Mouse (Mus musculus) embryonic facial prominence, embryonic 14.5 days (tissue): ENCODE data around the gene Dner. TPM values are rescaled to one million over a fixed set of nuclear protein-coding genes. Genes with fewer than 3 reads are reported as not detected.

Source experiments
- ATAC-seq: fragments of 200-750 bp; cut with Nextera tagmentation; 2 replicates; pipeline ENCODE4 v1.8.0; 2017; ENCODE audit warnings: low read depth, moderate number of reproducible peaks, moderate TSS enrichment
- DNase-seq: peaks from one replicate; pipeline ENCODE4 v3.0.0-alpha.2; 2015; ENCODE audit warnings: low spot score
- H3K27ac ChIP-seq: fragments of 300-500 bp; sonication (generic); replicated peaks from 2 replicates; pipeline ENCODE4 v1.5.1; 2014; ENCODE audit warnings: low read depth, mild to moderate bottlenecking, low read length, moderate library complexity
- H3K27me3 ChIP-seq: fragments of 300-500 bp; sonication (generic); replicated peaks from 2 replicates; pipeline ENCODE4 v1.6.1; 2014; ENCODE audit warnings: low read length; ENCODE audit not compliant: control insufficient read depth, insufficient read depth
- H3K36me3 ChIP-seq: fragments of 300-500 bp; sonication (generic); 2 replicates; pipeline ENCODE4 v1.6.1; 2014; ENCODE audit warnings: low read length, mixed read lengths; ENCODE audit not compliant: control insufficient read depth, insufficient read depth
- H3K4me1 ChIP-seq: fragments of 300-500 bp; sonication (generic); 2 replicates; pipeline ENCODE4 v1.6.1; 2014; ENCODE audit warnings: antibody characterized with exemption, low read length; ENCODE audit not compliant: control insufficient read depth, insufficient read depth
- H3K4me2 ChIP-seq: fragments of 300-500 bp; sonication (generic); 2 replicates; pipeline ENCODE4 v1.6.1; 2014; ENCODE audit warnings: low read depth, mild to moderate bottlenecking, low read length, moderate library complexity, mixed read lengths
- H3K4me3 ChIP-seq: fragments of 300-500 bp; sonication (generic); 2 replicates; pipeline ENCODE4 v1.5.1; 2014; ENCODE audit warnings: low read depth, mild to moderate bottlenecking, low read length
- H3K9ac ChIP-seq: fragments of 300-500 bp; sonication (generic); 2 replicates; pipeline ENCODE4 v1.6.1; 2014; ENCODE audit warnings: low read depth, mild to moderate bottlenecking, low read length, moderate library complexity, mixed read lengths
- H3K9me3 ChIP-seq: fragments of 300-500 bp; sonication (generic); 2 replicates; pipeline ENCODE4 v1.6.1; 2016; ENCODE audit warnings: low read length; ENCODE audit not compliant: control insufficient read depth
- WGBS: fragments of 180-500 bp; shearing (Covaris S2); extraction: QIAGEN DNeasy Blood & Tissue Kit; methylation state at CpG from one replicate; pipeline ENCODE4 v1.1.7; 2014; 5-methylcytosine and 5-hydroxymethylcytosine counted together
- polyA plus RNA-seq: library from polyadenylated mRNA; unstranded; fragments of >200 nt; fragmentation: Nextera tagmentation; extraction: Ambion mirVana; gene quantifications from 2 replicates; pipeline ENCODE4 v1.2.1, GENCODE M21; 2014

Dner gene
- polyA plus RNA-seq, 1 experiment from 2014 or later: 13.3 TPM

DNA sequence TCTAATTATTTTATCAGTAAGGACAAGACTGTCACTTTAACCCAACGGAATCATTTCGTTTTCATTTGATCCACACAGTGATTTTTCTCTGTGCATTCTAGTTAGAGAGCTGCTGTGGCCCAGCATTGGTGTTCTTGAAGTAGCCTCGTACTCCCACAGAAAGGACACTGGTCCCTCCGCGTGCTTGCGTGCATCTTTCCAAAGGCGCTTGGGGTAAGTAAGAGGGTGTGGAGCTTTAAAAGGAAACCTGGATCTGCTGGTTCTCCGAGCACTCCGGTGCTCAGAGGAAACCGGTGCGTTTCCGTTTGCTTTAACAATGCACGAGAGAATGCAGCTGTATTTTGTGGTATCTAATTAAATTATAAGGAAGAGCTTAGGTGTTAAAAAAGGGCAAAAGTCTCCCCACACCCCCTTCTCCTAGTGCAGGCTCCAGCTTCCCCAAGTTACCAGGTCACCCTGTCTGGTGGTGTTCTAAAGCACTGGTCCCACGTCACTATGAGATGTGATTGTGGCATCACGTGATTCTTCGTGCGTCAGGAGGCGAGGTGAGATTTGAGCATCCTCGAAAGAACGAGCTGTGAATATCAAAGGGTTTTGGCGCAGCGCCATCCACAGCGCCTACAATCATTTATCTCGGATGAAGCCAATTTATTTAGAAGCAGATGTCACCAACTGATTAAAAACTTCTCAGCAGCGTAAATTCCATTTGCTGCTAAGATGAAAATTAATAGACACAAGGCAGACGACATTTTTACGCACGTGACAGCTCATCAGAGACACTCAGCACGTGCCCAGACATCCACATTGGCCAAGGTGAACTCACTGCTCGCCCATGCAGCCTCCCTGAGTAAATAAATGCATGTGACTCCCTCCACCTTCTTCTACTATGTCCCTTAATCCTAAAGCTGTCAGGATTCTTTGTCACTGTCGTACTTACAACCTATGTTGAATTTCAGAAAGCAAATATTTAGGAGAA lies 14.1 kb upstream of the Dner start:
- no peaks in the 10 kb centered on the region for H3K9me3 ChIP-seq
- H3K4me3 ChIP-seq: peak overlapping the region; percentile 7
- H3K27me3 ChIP-seq: no peaks in the 10 kb centered on the region
- DNase-seq: peak; percentile 22
- no peak overlapping the region; the same call in 1 of the 2 replicates for H3K9ac ChIP-seq
- H3K4me2 ChIP-seq: peak overlapping the region; percentile 46
- H3K27ac ChIP-seq: no peak overlapping the region
- ATAC-seq: peak; percentile 50; the same call in 1 of the 2 replicates
- H3K36me3 ChIP-seq: no peaks in the 10 kb centered on the region
- 17% methylated on average over 31 of the region's 31 CpGs for WGBS
- peaks cover 3% of the 10 kb centered on the region; the same call in 1 of the 2 replicates for H3K4me1 ChIP-seq

DNA sequence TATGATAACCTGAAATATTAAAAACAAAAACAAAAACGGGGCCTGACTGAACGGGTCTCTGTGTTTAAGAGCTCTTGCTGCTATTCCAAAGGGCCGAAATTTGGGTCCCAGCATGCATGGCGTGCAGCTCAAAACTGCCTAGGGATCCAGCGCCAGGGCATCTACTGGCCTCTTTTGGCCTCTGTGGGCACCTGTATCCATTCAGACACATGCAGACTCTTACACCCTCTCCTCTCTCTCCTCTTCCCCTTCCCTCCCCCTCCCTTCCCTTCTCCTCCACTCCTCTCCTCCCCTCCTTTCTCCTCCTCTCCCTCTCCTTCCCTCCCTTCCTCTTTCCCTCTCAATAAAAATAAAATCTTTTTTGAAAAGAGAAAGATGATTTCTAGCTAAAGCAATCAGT lies 13.4 kb upstream of the Dner start:
- peak overlapping the region; percentile 46 for H3K4me2 ChIP-seq

GRCm38 (mm10) chr1:84700254-84700653 lies 4.2 kb upstream of the Dner start:
- Histone ChIP-seq H3K4me1 (peaks cover 3% of the 10 kb centered on the region; the same call in 1 of the 2 replicates), H3K27me3 (peaks cover 13% of the 10 kb centered on the region), H3K36me3 (no peaks in the 10 kb centered on the region), H3K4me3 (no peak overlapping the region), H3K4me2 (no peak overlapping the region), H3K27ac (no peak overlapping the region), H3K9me3 (no peaks in the 10 kb centered on the region), H3K9ac (no peak overlapping the region)
- 97% methylated on average over 6 of the region's 6 CpGs for WGBS
- DNase-seq (no peak), ATAC-seq (no peak)

More for the DNA sequence above, 13.4 kb upstream of the Dner start:
- H3K4me3 ChIP-seq: peak overlapping the region; percentile 7; the same call in 1 of the 2 replicates
- no peaks in the 10 kb centered on the region for H3K36me3 ChIP-seq
- DNase-seq: no peak
- no peak overlapping the region for H3K27ac ChIP-seq
- ATAC-seq: no peak
- no peaks in the 10 kb centered on the region for H3K9me3 ChIP-seq
- H3K27me3 ChIP-seq: no peaks in the 10 kb centered on the region
- WGBS: 31% methylated on average over 5 of the region's 5 CpGs
- no peak overlapping the region for H3K9ac ChIP-seq
- peaks cover 3% of the 10 kb centered on the region; the same call in 1 of the 2 replicates for H3K4me1 ChIP-seq

DNA sequence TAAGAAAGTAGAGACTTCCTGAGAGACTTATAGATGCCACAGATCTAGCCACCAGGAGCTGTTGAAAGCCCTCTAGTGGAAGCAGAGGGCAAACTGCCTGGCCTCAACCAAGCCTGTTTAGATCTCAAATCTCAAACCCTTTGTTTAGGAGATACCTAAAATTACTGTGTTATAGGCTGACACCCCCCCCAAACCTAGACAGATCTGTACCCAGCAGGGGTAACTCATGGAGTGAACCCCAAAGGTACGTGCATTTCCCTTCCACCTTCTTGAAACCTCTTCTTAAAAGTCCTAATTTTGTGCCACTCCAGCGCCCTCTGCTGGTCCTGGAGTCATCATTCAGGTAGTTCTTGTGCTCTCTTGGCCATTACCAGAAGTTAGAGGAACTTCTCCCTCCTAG lies 1.1 kb upstream of the Dner start:
- Histone ChIP-seq H3K27ac (no peak overlapping the region), H3K27me3 (peaks cover 39% of the 10 kb centered on the region), H3K4me2 (no peak overlapping the region), H3K9me3 (no peaks in the 10 kb centered on the region), H3K4me3 (no peak overlapping the region), H3K4me1 (peaks cover 6% of the 10 kb centered on the region), H3K36me3 (no peaks in the 10 kb centered on the region), H3K9ac (no peak overlapping the region)
- DNase-seq (peak; percentile 62), ATAC-seq (no peak)
- 4% methylated on average over 2 of the region's 2 CpGs for WGBS

- Histone ChIP-seq H3K4me1 (peaks cover 6% of the 10 kb centered on the region), H3K27ac (no peak overlapping the region; the same call in 1 of the 2 replicates), H3K9ac (peak overlapping the region; percentile 54; the same call in 1 of the 2 replicates), H3K36me3 (no peaks in the 10 kb centered on the region), H3K9me3 (no peaks in the 10 kb centered on the region), H3K4me3 (peak overlapping the region; percentile 51), H3K27me3 (peaks cover 39% of the 10 kb centered on the region), H3K4me2 (peak overlapping the region; percentile 93)
- peak; percentile 67 for ATAC-seq
- WGBS: 7% methylated on average over 26 of the region's 26 CpGs
- peak; percentile 80 for DNase-seq
Measured at GRCm38 (mm10) chr1:84694688-84695474, 1.1 kb downstream of the Dner start.

- WGBS: 53% methylated on average over 4 of the region's 4 CpGs
Measured at GRCm38 (mm10) chr1:84677910-84678309, 18.1 kb downstream of the Dner start.

DNA sequence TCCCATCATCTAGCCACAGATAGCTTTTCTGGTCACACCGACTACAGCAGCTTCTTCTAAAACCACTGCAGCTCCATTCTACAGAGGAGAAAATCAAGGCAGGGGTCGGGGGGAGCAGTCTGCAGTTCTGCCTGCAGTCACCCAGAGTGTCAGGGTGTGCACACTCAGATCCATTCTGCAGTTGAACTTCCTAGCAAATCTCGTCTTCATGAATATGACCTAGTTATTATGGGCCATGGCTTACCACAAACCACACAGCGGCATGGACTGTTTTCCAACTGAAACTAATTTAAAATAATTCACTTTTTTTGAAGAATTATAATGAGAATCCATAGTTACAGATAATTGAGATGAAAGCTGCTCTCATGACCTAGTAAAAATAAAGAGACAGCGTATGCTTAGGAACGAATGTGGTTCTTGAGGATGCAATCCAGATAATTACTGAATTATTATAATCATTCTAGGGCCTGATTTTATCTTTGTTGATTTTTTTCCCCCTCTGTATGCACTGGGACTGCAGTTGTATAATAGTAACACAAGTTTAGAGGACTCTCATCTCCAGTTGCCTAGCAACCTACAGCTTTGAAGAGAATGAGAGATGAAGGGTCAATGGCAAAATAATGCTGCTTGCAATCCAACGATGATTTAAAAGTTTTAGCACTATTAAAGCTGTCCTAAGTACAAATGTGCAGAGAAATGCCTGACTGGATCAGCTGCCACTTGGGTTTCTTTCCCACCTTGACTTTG lies 27.7 kb downstream of the Dner start:
- WGBS: 67% methylated on average over 7 of the region's 7 CpGs
- no peaks in the 10 kb centered on the region for H3K36me3 ChIP-seq
- ATAC-seq (peak; percentile 76; the same call in 1 of the 2 replicates), DNase-seq (peak; percentile 46)
- no peaks in the 10 kb centered on the region for H3K4me1 ChIP-seq
- H3K9ac ChIP-seq: no peak overlapping the region
- no peaks in the 10 kb centered on the region for H3K27me3 ChIP-seq
- no peak overlapping the region for H3K27ac ChIP-seq
- H3K4me3 ChIP-seq: no peak overlapping the region
- no peaks in the 10 kb centered on the region for H3K9me3 ChIP-seq
- H3K4me2 ChIP-seq: no peak overlapping the region

More at GRCm38 (mm10) chr1:84677910-84678309, 18.1 kb downstream of the Dner start:
- no peaks in the 10 kb centered on the region for H3K9me3 ChIP-seq
- no peak overlapping the region for H3K4me2 ChIP-seq
- no peak overlapping the region for H3K27ac ChIP-seq
- H3K4me3 ChIP-seq: no peak overlapping the region
- no peaks in the 10 kb centered on the region for H3K36me3 ChIP-seq
- ATAC-seq (no peak), DNase-seq (no peak)
- H3K27me3 ChIP-seq: no peaks in the 10 kb centered on the region
- no peaks in the 10 kb centered on the region for H3K4me1 ChIP-seq
- no peak overlapping the region for H3K9ac ChIP-seq

GRCm38 (mm10) chr1:84667660-84668059 lies 28.4 kb downstream of the Dner start:
- Histone ChIP-seq H3K27ac (no peak overlapping the region), H3K4me2 (no peak overlapping the region), H3K4me1 (no peaks in the 10 kb centered on the region), H3K9me3 (no peaks in the 10 kb centered on the region), H3K27me3 (no peaks in the 10 kb centered on the region), H3K9ac (no peak overlapping the region), H3K4me3 (no peak overlapping the region), H3K36me3 (no peaks in the 10 kb centered on the region)
- peak; percentile 33 for DNase-seq
- ATAC-seq: peak; percentile 30; the same call in 1 of the 2 replicates
- WGBS: 64% methylated on average over 4 of the region's 4 CpGs
